Mouse (Mus musculus): Measurements from ENCODE around the gene Kcnip1. TPM values are rescaled to one million over a fixed set of nuclear protein-coding genes. Genes with fewer than 3 reads are reported as not detected.
A peak's percentile ranks its signal among the peaks of the same experiment; 100 is the strongest.

Kcnip1 gene
- total and polyA plus RNA-seq, 2 experiments, result not detected

DNA sequence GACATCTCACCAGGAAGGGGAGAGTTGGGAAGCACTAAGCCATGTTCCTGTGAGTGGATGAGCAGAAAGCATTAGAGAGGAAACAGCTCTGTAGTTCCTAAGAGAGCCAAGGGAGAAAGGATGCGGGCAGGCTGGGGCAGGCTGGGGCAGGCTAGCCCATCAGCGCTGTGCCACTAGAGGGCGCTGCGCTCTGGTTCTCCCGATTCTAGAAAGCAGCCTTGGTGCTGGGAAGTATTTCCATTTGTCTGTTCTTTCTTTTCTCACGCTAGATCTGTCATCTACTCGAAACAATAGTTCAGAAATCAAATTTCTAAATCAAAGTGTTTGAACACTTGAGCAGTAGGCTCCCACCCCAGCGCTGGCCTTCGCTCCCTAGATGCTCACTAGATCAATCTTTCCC lies 58.7 kb downstream of the Kcnip1 start:
- H3K27ac ChIP-seq (replicated peaks; ENCODE audit: insufficient read depth, low read depth, low read length), result no peak overlapping the region
- no peaks in the 10 kb centered on the region; the same call in 1 of the 2 replicates for H3K4me1 ChIP-seq (ENCODE audit: control insufficient read depth, insufficient read depth, low read length)
- H3K36me3 ChIP-seq (ENCODE audit: control insufficient read depth, insufficient read depth, low read length), result no peaks in the 10 kb centered on the region
- no peak overlapping the region for H3K9ac ChIP-seq (ENCODE audit: low read depth, low read length)
- 70% methylated on average over 9 of the region's 9 CpGs for WGBS
- H3K4me3 ChIP-seq (ENCODE audit: insufficient read depth, low read depth, low read length), result no peak overlapping the region
- no peaks in the 10 kb centered on the region for H3K79me2 ChIP-seq (ENCODE audit: control insufficient read depth, insufficient read depth, low read length)
- no peaks in the 10 kb centered on the region for H3K27me3 ChIP-seq (ENCODE audit: control insufficient read depth, insufficient read depth, low read length)
- no peak for DNase-seq (ENCODE audit: extremely low read depth, low read depth, low spot score)
- TF ChIP-seq POLR2A (IDR thresholded peaks at IDR 0.05; ENCODE audit: extremely low read depth, insufficient read depth, low read length) (no peak), CTCF (IDR thresholded peaks at IDR 0.05; ENCODE audit: low read depth, low read length) (peak; percentile 43)

GRCm38 (mm10) chr11:33932386-33933111 lies 60.4 kb downstream of the Kcnip1 start:
- Histone ChIP-seq H3K27me3 (ENCODE audit: control insufficient read depth, insufficient read depth, low read length) (no peaks in the 10 kb centered on the region), H3K4me3 (ENCODE audit: insufficient read depth, low read depth, low read length) (no peak overlapping the region)

GRCm38 (mm10) chr11:33931836-33932385 lies 61.0 kb downstream of the Kcnip1 start:
- Histone ChIP-seq H3K4me1 (ENCODE audit: control insufficient read depth, insufficient read depth, low read length) (no peaks in the 10 kb centered on the region; the same call in 1 of the 2 replicates), H3K27ac (replicated peaks; ENCODE audit: insufficient read depth, low read depth, low read length) (no peak overlapping the region), H3K79me2 (ENCODE audit: control insufficient read depth, insufficient read depth, low read length) (no peaks in the 10 kb centered on the region), H3K9ac (ENCODE audit: low read depth, low read length) (no peak overlapping the region), H3K27me3 (ENCODE audit: control insufficient read depth, insufficient read depth, low read length) (no peaks in the 10 kb centered on the region), H3K36me3 (ENCODE audit: control insufficient read depth, insufficient read depth, low read length) (no peaks in the 10 kb centered on the region), H3K4me3 (ENCODE audit: insufficient read depth, low read depth, low read length) (no peak overlapping the region)
- TF ChIP-seq CTCF (IDR thresholded peaks at IDR 0.05; ENCODE audit: low read depth, low read length), result no peak
- no peak for TF ChIP-seq POLR2A (IDR thresholded peaks at IDR 0.05; ENCODE audit: extremely low read depth, insufficient read depth, low read length)
- 21% methylated on average over 10 of the region's 10 CpGs for WGBS
- no peak for DNase-seq (ENCODE audit: extremely low read depth, low read depth, low spot score)

More at GRCm38 (mm10) chr11:33932386-33933111, 60.4 kb downstream of the Kcnip1 start:
- DNase-seq (ENCODE audit: extremely low read depth, low read depth, low spot score), result no peak
- H3K9ac ChIP-seq (ENCODE audit: low read depth, low read length), result no peak overlapping the region
- H3K27ac ChIP-seq (replicated peaks; ENCODE audit: insufficient read depth, low read depth, low read length), result no peak overlapping the region
- 65% methylated on average over 18 of the region's 18 CpGs for WGBS
- H3K36me3 ChIP-seq (ENCODE audit: control insufficient read depth, insufficient read depth, low read length), result no peaks in the 10 kb centered on the region
- TF ChIP-seq POLR2A (IDR thresholded peaks at IDR 0.05; ENCODE audit: extremely low read depth, insufficient read depth, low read length), result no peak
- no peak for TF ChIP-seq CTCF (IDR thresholded peaks at IDR 0.05; ENCODE audit: low read depth, low read length)
- no peaks in the 10 kb centered on the region; the same call in 1 of the 2 replicates for H3K4me1 ChIP-seq (ENCODE audit: control insufficient read depth, insufficient read depth, low read length)
- H3K79me2 ChIP-seq (ENCODE audit: control insufficient read depth, insufficient read depth, low read length), result no peaks in the 10 kb centered on the region

DNA sequence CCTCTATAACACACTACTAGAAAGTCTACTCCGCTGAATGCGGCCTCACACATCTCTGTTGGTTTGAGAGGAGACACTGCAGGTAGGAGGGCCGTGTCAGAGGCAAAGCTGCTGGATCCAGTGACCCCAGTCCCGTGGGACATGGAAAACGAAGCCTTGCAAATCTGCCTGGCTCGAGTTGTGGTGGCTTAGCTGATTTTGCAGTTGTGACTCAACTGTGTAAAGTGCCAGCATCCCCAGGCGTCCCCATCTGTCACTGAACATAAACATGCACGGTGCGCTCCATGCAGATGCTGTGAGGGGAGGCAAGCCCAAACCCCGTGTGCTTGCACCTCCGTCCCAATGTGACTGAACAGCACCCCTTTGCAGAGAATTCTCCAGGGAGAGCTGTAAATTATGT lies 63.5 kb downstream of the Kcnip1 start:
- TF ChIP-seq POLR2A (IDR thresholded peaks at IDR 0.05; ENCODE audit: extremely low read depth, insufficient read depth, low read length) (no peak), CTCF (IDR thresholded peaks at IDR 0.05; ENCODE audit: low read depth, low read length) (no peak)
- no peaks in the 10 kb centered on the region for H3K27me3 ChIP-seq (ENCODE audit: control insufficient read depth, insufficient read depth, low read length)
- H3K4me1 ChIP-seq (ENCODE audit: control insufficient read depth, insufficient read depth, low read length), result no peaks in the 10 kb centered on the region; the same call in 1 of the 2 replicates
- H3K36me3 ChIP-seq (ENCODE audit: control insufficient read depth, insufficient read depth, low read length), result no peaks in the 10 kb centered on the region
- H3K9ac ChIP-seq (ENCODE audit: low read depth, low read length), result no peak overlapping the region
- H3K27ac ChIP-seq (replicated peaks; ENCODE audit: insufficient read depth, low read depth, low read length), result no peak overlapping the region
- no peak for DNase-seq (ENCODE audit: extremely low read depth, low read depth, low spot score)
- WGBS, result 78% methylated on average over 11 of the region's 11 CpGs
- no peak overlapping the region for H3K4me3 ChIP-seq (ENCODE audit: insufficient read depth, low read depth, low read length)
- no peaks in the 10 kb centered on the region for H3K79me2 ChIP-seq (ENCODE audit: control insufficient read depth, insufficient read depth, low read length)

GRCm38 (mm10) chr11:33928658-33929057 lies 64.3 kb downstream of the Kcnip1 start:
- no peaks in the 10 kb centered on the region for H3K27me3 ChIP-seq (ENCODE audit: control insufficient read depth, insufficient read depth, low read length)
- no peak overlapping the region for H3K4me3 ChIP-seq (ENCODE audit: insufficient read depth, low read depth, low read length)
- H3K9ac ChIP-seq (ENCODE audit: low read depth, low read length), result no peak overlapping the region
- DNase-seq (ENCODE audit: extremely low read depth, low read depth, low spot score), result peak; percentile 12
- H3K27ac ChIP-seq (replicated peaks; ENCODE audit: insufficient read depth, low read depth, low read length), result no peak overlapping the region
- WGBS, result 36% methylated on average over 7 of the region's 7 CpGs
- no peaks in the 10 kb centered on the region; the same call in 1 of the 2 replicates for H3K4me1 ChIP-seq (ENCODE audit: control insufficient read depth, insufficient read depth, low read length)
- H3K79me2 ChIP-seq (ENCODE audit: control insufficient read depth, insufficient read depth, low read length), result no peaks in the 10 kb centered on the region
- no peak for TF ChIP-seq POLR2A (IDR thresholded peaks at IDR 0.05; ENCODE audit: extremely low read depth, insufficient read depth, low read length)
- peak; percentile 49; the same call in 1 of the 2 replicates for TF ChIP-seq CTCF (IDR thresholded peaks at IDR 0.05; ENCODE audit: low read depth, low read length)
- no peaks in the 10 kb centered on the region for H3K36me3 ChIP-seq (ENCODE audit: control insufficient read depth, insufficient read depth, low read length)

GRCm38 (mm10) chr11:33927836-33928235 lies 65.1 kb downstream of the Kcnip1 start:
- Histone ChIP-seq H3K79me2 (ENCODE audit: control insufficient read depth, insufficient read depth, low read length) (no peaks in the 10 kb centered on the region), H3K4me1 (ENCODE audit: control insufficient read depth, insufficient read depth, low read length) (no peaks in the 10 kb centered on the region; the same call in 1 of the 2 replicates)
- 69% methylated on average over 4 of the region's 4 CpGs for WGBS

More at GRCm38 (mm10) chr11:33927836-33928235, 65.1 kb downstream of the Kcnip1 start:
- H3K27ac ChIP-seq (replicated peaks; ENCODE audit: insufficient read depth, low read depth, low read length), result no peak overlapping the region
- DNase-seq (ENCODE audit: extremely low read depth, low read depth, low spot score), result no peak
- H3K36me3 ChIP-seq (ENCODE audit: control insufficient read depth, insufficient read depth, low read length), result no peaks in the 10 kb centered on the region
- no peak for TF ChIP-seq CTCF (IDR thresholded peaks at IDR 0.05; ENCODE audit: low read depth, low read length)
- TF ChIP-seq POLR2A (IDR thresholded peaks at IDR 0.05; ENCODE audit: extremely low read depth, insufficient read depth, low read length), result no peak
- no peak overlapping the region for H3K4me3 ChIP-seq (ENCODE audit: insufficient read depth, low read depth, low read length)
- no peak overlapping the region for H3K9ac ChIP-seq (ENCODE audit: low read depth, low read length)
- no peaks in the 10 kb centered on the region for H3K27me3 ChIP-seq (ENCODE audit: control insufficient read depth, insufficient read depth, low read length)
